Mouse (Mus musculus): ENCODE data around the gene Gm45799.

Gm45799 gene

DNA sequence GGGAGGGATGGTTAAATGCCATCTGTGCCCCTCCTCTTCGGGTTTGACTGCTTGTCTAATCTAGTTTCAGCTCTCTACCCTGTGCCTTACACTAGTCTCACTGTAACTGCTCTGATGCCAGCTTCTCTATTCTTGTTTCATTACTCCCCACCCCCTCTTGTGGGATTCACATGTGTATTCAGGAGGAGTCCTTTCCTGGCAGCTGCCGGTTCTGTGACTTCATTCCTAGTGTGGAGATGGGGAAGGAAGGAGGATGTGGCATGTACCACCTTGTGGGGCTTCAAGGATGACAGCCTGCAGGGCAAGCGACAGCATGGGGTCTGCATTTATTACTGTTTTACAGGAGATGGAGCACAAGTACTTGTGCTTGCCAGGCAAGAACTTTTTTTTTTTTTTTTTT lies 1.6 kb downstream of the Gm45799 start:
- DNase-seq (ENCODE audit: low spot score in 2 of 2) = no peak

DNA sequence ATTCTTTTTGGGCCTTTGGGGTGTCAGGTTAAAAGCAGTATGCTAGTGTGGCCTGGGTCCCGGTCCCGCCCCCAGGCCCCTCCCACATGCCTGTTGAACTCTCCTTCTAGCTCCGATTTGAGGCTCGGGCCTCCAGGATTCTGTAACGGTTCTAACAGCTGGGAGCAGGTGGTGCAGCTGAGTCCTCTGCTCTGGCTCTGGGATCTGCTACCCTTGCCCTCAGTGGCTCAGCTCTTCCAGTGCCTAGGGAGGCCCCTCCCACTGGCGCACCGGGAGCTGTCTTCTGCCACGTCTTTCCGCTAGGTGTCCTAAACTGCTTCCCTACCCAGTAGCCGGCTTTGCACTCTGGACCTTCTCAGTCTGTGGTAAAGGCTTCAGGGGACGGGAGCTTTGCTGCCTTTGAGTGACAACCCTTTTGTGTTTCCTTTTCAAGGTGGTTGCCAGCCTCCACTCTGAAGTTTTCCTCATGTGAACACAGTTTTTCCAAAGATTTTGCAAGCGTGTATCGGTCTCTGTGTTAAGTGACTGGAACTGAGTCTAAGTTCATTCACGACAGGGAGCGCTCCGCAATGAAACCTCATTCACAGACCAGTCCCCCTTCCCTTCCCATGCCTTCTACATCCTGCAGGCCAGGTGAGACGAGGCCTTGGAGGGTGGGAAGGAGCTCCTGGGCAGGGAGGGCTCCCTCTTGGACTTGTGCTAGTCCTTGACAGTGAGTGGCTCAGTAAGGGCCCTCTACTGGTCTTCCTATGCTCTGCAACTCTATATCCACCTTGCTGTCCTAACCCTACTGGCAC lies 10.5 kb downstream of the Gm45799 start, which contains the start of gene Dnhd1:
Gene Dnhd1 (plus strand): TSS at position 189 of the 797 bp plus-strand sequence.
- peak; percentile 61 to 64 for DNase-seq (ENCODE audit: low spot score in 2 of 2)

- DNase-seq (ENCODE audit: low spot score in 2 of 2) = no peak
Observed at GRCm38 (mm10) chr7:105685541-105686197, 45.3 kb downstream of the Gm45799 start.

DNA sequence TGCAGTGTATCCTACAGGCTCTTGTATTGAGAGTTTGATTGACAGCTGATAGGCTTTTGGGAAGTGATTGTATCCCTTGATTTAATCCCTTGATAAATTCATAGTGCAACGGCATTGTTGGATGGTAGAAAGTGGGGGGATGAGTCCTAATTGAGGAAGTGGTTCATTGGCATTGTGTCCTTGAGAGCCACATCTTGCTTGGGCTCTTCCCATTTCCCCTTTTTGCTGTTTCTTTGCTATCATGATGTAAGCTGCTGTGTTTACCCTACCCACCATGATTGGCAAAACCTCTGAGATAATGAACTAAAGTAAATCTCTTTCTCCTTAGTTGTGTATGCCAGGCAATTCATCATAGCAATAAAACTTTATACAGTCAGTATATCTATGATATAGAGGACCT lies 50.5 kb downstream of the Gm45799 start:
- no peak for DNase-seq (ENCODE audit: low spot score in 2 of 2)

- no peak for DNase-seq (ENCODE audit: low spot score in 2 of 2)
Observed at GRCm38 (mm10) chr7:105703184-105703583, 62.8 kb downstream of the Gm45799 start.

- no peak for DNase-seq (ENCODE audit: low spot score in 2 of 2)
Observed at GRCm38 (mm10) chr7:105703816-105704215, 63.5 kb downstream of the Gm45799 start.

DNA sequence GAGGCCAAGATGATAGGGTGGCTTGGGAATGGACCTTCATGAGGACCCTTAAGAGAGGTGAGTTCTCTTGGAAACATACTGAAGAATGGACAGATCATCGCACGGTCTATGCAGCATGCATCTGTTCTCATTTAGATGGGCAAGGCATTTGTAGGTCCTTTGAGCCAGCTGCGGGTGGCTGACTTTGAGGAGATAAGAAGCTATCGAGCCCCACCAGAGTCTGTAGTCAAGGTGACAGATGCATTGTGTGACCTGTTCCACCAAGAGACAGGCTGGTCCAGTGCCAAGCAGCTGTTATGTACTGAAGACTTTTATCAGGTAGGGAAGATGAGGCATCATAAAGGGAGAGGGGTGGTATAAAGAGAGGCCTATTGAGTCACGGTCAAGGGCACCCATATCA lies 68.4 kb downstream of the Gm45799 start:
- DNase-seq (ENCODE audit: low spot score in 2 of 2) = no peak

DNA sequence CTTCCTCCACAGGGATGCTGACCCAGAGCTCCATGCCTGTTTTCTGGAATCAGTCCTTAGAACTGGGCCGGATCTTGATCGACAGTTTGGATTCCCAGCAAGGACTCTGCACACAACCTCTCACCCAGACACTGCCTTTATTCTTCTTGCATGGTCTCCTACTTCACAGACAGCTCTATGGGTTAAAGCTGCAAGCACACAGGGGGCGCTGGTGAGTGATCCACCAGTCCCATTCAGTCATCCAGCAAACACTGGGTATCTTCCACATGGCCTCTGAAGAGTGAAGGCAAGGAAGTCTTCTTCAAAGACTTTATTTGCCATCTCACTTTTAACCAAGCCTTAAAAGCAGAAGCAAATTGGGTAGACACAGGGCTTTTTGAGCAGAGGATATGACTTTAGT lies 75.0 kb downstream of the Gm45799 start:
- DNase-seq (ENCODE audit: low spot score in 2 of 2) = no peak

GRCm38 (mm10) chr7:105721916-105722315 lies 81.6 kb downstream of the Gm45799 start:
- no peak for DNase-seq (ENCODE audit: low spot score in 2 of 2)

GRCm38 (mm10) chr7:105726144-105726979 lies 86.0 kb downstream of the Gm45799 start:
- DNase-seq (ENCODE audit: low spot score in 2 of 2) = no peak

DNA sequence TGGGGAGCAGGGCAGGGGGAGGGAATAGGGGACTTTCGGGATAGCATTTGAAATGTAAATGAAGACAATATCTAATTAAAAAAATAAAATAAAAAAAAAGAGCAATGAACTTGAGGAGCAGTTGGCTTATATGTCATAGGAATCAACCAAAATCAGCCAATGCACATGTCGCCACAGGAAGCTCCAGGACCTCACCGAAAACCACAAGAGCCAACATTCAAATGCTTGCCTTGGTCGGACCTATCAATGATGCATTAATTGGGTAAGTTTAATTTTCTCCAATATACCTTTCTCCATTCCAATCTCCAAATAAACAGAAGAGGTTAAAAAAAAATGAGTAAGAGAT lies 86.6 kb downstream of the Gm45799 start:
- no peak for DNase-seq (ENCODE audit: low spot score in 2 of 2)

GRCm38 (mm10) chr7:105728701-105729428 lies 88.5 kb downstream of the Gm45799 start:
- DNase-seq (ENCODE audit: low spot score in 2 of 2) = no peak

DNA sequence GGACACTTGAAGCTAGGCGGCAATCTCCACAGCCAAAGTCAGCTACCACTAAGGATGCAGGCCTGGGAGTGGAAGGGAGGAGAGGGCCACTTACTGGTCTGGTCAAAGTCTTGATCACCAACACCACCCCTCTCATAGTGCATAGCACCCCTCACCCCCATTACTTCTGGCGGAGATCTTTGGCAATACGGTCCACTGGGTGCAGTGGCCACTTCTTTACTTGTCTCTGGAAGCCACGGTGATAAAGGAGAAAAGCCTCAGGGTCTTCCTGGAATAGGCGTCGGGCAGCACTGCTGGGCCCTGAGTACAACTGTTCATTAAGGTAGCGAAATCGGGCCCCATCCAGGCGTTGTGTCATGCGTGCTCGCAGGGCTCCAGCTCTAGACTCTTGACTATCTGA lies 93.5 kb downstream of the Gm45799 start:
- no peak for DNase-seq (ENCODE audit: low spot score in 2 of 2)

Measured in urinary bladder, adult 18-20 months (tissue).